Mouse (Mus musculus) mouse trophoblast stem cell (cell line): ENCODE measurements around the gene Sap25.
"Not testable (repeated sequence)": the region's sequence is repeated elsewhere in the genome, so short reads cannot be mapped to it uniquely, and the experiment has no call there.

ENCODE experiments used
- in situ Hi-C, 2 experiments: fragments of 300-500 bp; cut with MseI, MboI; formaldehyde crosslinking; loops; 2 replicates in 1 of 2; 3 replicates in 1 of 2; pipeline ENCODE4 v1.15.1; 2025

The Sap25 gene

DNA sequence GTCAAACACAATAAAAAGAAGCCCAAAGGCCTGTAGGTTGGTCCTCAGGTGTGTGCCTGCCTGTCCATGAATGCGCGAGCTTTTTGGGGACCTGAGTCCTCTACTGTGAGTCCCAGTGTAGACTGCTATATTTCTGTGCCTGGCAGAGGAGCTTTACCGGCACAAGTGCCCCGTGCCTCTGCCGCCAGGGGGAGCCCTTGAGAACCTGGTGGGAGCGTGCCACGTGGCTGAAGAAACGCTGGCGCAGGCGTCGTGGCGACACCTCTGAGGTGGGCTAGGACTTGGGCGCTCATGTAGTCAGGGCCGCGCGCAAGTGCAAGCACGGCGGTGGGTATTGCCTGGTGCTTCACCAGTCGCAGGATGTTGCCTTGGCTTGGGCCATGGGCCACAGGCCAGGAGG, at the start of gene Sap25:
Sap25 (plus strand) TSS at position 281 of the 400 bp plus-strand sequence.
- in situ Hi-C loops: no loop called here

GRCm38 (mm10) chr5:137595921-137596320, 45.2 kb upstream of the Sap25 start:
- in situ Hi-C loops: no loop called here

- in situ Hi-C loops: no loop called here
Observed at GRCm38 (mm10) chr5:137596601-137597261, 44.4 kb upstream of the Sap25 start.

DNA sequence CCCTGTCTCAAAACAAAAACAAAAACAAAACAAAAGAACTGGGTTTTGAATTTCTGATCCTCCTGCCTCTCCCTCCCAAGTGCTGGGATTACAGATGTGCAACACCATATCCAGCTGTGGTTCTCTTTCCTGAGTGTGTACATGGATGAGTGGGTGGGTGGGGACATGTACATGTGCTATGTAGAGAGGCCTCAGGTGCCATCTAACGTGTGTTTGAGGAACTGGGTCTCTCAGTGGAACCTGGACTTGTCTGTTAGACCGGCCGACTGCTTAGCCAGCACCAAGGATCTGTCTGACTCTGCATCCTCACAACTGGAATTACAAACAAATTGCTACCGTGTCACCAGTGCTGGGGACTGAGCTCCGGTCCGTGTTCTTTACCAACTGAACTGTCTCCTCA, 43.5 kb upstream of the Sap25 start:
- in situ Hi-C loops: no loop called here

- in situ Hi-C loops: no loop called here
Observed at GRCm38 (mm10) chr5:137598100-137598826, 42.9 kb upstream of the Sap25 start.

- in situ Hi-C loops: no loop called here
Observed at GRCm38 (mm10) chr5:137599600-137599999, 41.5 kb upstream of the Sap25 start.

- in situ Hi-C loops: no loop called here
Observed at GRCm38 (mm10) chr5:137600281-137600618, 40.9 kb upstream of the Sap25 start.

- in situ Hi-C loops: no loop called here
Observed at GRCm38 (mm10) chr5:137600619-137601364, 40.3 kb upstream of the Sap25 start, which contains the start of gene Mospd3. Gene Mospd3 (minus strand): TSS chr5:137601058.

DNA sequence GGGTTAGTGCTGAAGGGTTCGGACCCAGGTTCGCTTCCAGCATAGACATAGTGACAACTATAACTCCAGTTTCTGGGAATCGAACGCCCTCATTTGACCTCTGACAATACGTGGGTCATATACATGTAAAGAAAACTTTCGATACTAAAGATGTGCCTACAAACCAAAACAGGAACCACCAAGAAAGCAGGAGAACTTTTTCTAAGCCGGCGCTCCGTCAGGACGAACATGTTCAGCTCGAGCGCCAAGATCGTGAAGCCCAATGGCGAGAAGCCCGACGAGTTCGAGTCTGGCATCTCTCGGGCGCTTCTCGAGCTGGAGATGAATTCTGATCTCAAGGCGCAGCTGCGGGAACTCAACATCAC, 39.8 kb upstream of the Sap25 start:
- in situ Hi-C loops: no loop called here

GRCm38 (mm10) chr5:137607860-137608653, 33.1 kb upstream of the Sap25 start:
- in situ Hi-C loops: no loop called here

DNA sequence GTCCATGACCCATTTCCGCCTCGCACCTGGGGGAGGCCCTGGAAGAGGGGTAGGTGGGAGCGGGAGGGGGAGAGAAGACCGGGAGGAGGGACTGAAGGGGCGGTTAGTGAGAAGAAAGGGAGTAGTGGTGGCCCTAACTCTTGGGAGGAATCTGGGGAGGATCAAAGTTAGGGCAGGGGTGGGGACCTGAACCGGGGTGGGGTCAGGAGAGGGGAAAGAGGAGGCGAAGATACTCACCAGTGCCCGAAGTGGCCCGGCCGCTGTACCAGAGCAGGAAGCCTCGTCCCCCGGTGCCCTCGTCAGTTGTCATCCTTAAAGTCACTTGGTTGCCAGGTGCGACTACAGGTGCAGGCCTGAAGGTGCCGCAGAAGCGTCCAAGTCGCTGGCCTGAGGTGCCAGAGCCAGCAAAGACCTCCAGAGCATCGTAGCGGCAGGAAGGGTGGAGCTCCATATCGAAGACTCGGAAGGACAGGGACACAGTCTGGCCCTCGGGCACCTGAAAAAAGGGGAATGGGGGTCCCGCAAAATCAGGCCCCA, 32.4 kb upstream of the Sap25 start:
- in situ Hi-C loops: no loop called here

GRCm38 (mm10) chr5:137609292-137609691, 31.8 kb upstream of the Sap25 start:
- in situ Hi-C loops: no loop called here

GRCm38 (mm10) chr5:137610056-137610455, 31.1 kb upstream of the Sap25 start:
- in situ Hi-C loops: no loop called here

- in situ Hi-C loops: no loop called here
Observed at GRCm38 (mm10) chr5:137610548-137611244, 30.4 kb upstream of the Sap25 start.

- in situ Hi-C loops: no loop called here
Observed at GRCm38 (mm10) chr5:137611245-137611602, 29.9 kb upstream of the Sap25 start.

DNA sequence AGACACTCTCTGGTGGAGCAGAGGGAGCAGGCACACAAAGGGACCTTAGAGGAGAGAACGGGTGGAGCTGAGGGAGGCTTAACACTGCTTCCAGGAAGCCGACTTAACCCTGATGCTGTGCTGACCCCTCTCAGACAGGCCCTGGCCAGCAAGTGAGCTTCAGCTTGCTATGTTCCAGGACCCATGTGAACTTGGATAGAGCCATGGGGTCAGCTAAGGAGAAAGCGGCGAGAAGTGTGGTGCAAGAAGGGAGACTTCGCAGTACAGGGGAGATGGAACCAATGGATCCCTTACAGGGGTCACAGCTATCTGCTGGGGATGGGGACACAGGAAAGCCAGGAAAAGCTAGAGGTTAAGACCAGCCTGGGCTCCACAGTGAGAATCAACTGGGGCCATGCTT, 28.1 kb upstream of the Sap25 start:
- in situ Hi-C loops: no loop called here

- in situ Hi-C loops: no loop called here
Observed at GRCm38 (mm10) chr5:137613550-137613949, 27.6 kb upstream of the Sap25 start, which contains the start of gene Pcolce. Gene Pcolce (minus strand): TSS chr5:137613784.

DNA sequence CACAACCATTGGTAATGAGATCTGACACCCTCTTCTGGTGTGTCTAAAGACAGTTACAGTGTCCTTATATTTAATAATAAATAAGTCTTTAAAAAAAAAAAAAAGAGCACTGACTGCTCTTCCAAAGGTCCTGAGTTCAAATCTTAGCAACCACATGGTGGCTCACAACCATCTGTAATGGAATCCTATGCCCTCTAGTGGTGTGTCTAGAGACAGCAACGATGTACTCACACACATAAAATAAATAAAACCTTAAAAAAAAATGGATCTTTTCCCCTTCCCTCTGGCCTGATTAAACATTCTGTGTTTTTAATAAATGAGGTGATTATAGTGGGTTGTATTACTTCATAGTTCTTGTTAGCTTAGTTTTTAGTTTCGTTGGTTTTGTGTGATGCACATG, 26.2 kb upstream of the Sap25 start:
- in situ Hi-C loops: not testable (repeated sequence)

DNA sequence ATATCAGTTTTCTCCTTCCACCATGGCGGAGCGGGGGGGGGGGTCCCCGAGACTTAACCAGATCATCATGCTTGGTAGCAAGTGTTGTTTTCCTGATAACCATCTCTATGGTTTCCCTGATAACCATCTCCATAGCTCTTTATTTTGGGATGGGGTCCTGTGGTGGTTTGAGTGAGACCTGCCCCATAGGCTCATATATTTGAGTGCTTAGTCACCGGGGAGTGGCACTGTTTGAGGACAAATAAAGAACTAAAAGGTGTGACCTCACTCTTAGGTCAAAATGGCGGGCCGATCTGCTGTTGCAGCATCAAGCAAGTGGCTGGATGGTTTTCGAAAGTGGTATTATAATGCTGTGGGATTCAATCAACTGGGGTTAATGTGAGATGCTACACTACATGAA, 25.8 kb upstream of the Sap25 start:
- in situ Hi-C loops: no loop called here

- in situ Hi-C loops: no loop called here
Observed at GRCm38 (mm10) chr5:137623937-137624530, 17.1 kb upstream of the Sap25 start.

DNA sequence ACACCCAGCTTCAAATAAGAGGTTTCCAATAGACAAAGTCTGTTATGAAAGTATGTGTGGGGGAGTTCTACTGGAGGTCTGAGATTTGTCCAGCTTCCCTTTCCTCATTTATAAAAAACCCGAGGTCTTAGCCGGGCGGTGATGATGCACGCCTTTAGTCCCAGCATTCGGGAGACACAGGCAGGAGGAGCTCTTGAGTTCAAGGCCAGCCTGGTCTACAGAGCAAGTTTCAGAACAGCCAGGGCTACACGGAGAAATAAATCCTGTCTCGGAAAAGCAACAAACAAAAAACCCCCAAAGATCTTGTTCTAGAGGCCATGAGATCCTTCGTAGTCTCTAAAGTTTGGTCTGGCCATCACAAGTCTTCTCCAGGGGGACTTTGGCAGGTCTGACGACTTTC, 13.1 kb upstream of the Sap25 start:
- in situ Hi-C loops: no loop called here
